15 mouse cellular contexts compared by ENCODE assay signal in genomic region chr11:88443905-88444304, GRCm38 (mm10).
A peak's percentile ranks its signal among the peaks of the same experiment; 100 is the strongest.
DNase-seq lines count a peak whose midpoint lies in the region; ATAC-seq and TF ChIP-seq lines count a peak whose summit lies in the region.
"Had no signal": no experiment of that assay in that cellular context is flagged by ENCODE, and none has a peak within 500 bp of the region (broad histone marks: within the 10 kb centered on the region; RNA-seq: fewer than 3 reads in every experiment).

No protein-coding gene starts in this region.

- 92% methylated on average over 14 of the region's 14 CpGs for WGBS in midbrain, embryonic 10.5 days
- 89% methylated on average over 14 of the region's 14 CpGs for WGBS in midbrain, embryonic 11.5 days
- WGBS in forebrain, postnatal 0 days = 13% methylated on average over 14 of the region's 14 CpGs
- 81% methylated on average over 14 of the region's 14 CpGs for WGBS in midbrain, embryonic 12.5 days
- WGBS in heart, embryonic 11.5 days (ENCODE audit: insufficient replicate concordance) = 91% methylated on average over 14 of the region's 14 CpGs
- 93% methylated on average over 14 of the region's 14 CpGs for WGBS in heart, adult 2 months

- peaks cover 86% of the 10 kb centered on the region for H3K36me3 ChIP-seq in midbrain, embryonic 10.5 days
- H3K36me3 ChIP-seq in midbrain, embryonic 11.5 days (ENCODE audit: control insufficient read depth, insufficient read depth, low read length) = no peaks in the 10 kb centered on the region
- no peaks in the 10 kb centered on the region for H3K36me3 ChIP-seq in forebrain, postnatal 0 days (ENCODE audit: insufficient read depth)
- peaks cover 24% of the 10 kb centered on the region for H3K36me3 ChIP-seq in midbrain, embryonic 12.5 days
- peaks cover 3% of the 10 kb centered on the region; the same call in 1 of the 2 replicates for H3K36me3 ChIP-seq in heart, embryonic 11.5 days (ENCODE audit: control insufficient read depth, insufficient read depth, low read length)
- no peaks in the 10 kb centered on the region for H3K36me3 ChIP-seq in heart, adult 2 months (ENCODE audit: control insufficient read depth, insufficient read depth, low read length)
- H3K36me3 ChIP-seq: intestine, embryonic 15.5 days had no signal

- H3K4me3 ChIP-seq in midbrain, embryonic 10.5 days = no peak overlapping the region
- no peak overlapping the region for H3K4me3 ChIP-seq in midbrain, embryonic 11.5 days (ENCODE audit: low read depth, low read length)
- H3K4me3 ChIP-seq in forebrain, postnatal 0 days (ENCODE audit: low read depth, low read length) = no peak overlapping the region
- no peak overlapping the region for H3K4me3 ChIP-seq in midbrain, embryonic 12.5 days
- no peak overlapping the region for H3K4me3 ChIP-seq in heart, embryonic 11.5 days (ENCODE audit: low read depth, low read length)
- H3K4me3 ChIP-seq in heart, adult 2 months = no peak overlapping the region
- H3K4me3 ChIP-seq: intestine, embryonic 15.5 days had no signal

- DNase-seq in midbrain, embryonic 10.5 days (ENCODE audit: low spot score) = no peak
- DNase-seq in midbrain, embryonic 11.5 days (ENCODE audit: low spot score, missing footprints) = no peak
- DNase-seq in forebrain, postnatal 0 days = no peak
- no peak for DNase-seq in heart, adult 2 months
- DNase-seq in left cerebral cortex, postnatal 36 days (ENCODE audit: low spot score in 2 of 2) = no peak
- DNase-seq: adrenal gland, postnatal 36 days; embryo, embryonic 11 days; heart, adult 18-20 months; heart, postnatal 14 days; layer of hippocampus, adult 9-11 months; lung, adult 2 months had no signal

- no peak overlapping the region for H3K9ac ChIP-seq in midbrain, embryonic 11.5 days (ENCODE audit: low read length)
- H3K9ac ChIP-seq in forebrain, postnatal 0 days = peak overlapping the region; percentile 31
- H3K9ac ChIP-seq in midbrain, embryonic 12.5 days (replicated peaks) = no peak overlapping the region
- no peak overlapping the region for H3K9ac ChIP-seq in heart, embryonic 11.5 days (ENCODE audit: low read depth, low read length)
- H3K9ac ChIP-seq in heart, adult 2 months (ENCODE audit: low read depth, low read length) = no peak overlapping the region
- H3K9ac ChIP-seq: intestine, embryonic 15.5 days had no signal

- intact Hi-C loops in heart, adult 2 months (cut with DNase I) = no loop called here
- intact Hi-C loops in left cerebral cortex, postnatal 36 days (cut with DNase I) = no loop called here

- H3K27ac ChIP-seq in midbrain, embryonic 10.5 days (replicated peaks) = 0 out of 2 replicates have a peak overlapping the region, but pooled peaks have one; percentile 7
- H3K27ac ChIP-seq in midbrain, embryonic 11.5 days (ENCODE audit: low read depth, low read length) = no peak overlapping the region
- H3K27ac ChIP-seq in forebrain, postnatal 0 days (ENCODE audit: low read depth, low read length) = peak overlapping the region; percentile 5; the same call in 1 of the 2 replicates
- H3K27ac ChIP-seq in midbrain, embryonic 12.5 days (replicated peaks) = peak overlapping the region; percentile 50
- H3K27ac ChIP-seq in heart, embryonic 11.5 days (ENCODE audit: low read depth, low read length) = no peak overlapping the region
- no peak overlapping the region for H3K27ac ChIP-seq in heart, adult 2 months
- H3K27ac ChIP-seq: intestine, embryonic 15.5 days had no signal

- no peak for TF ChIP-seq POLR2A in heart, adult 2 months (IDR thresholded peaks at IDR 0.05; ENCODE audit: insufficient read depth, low read depth, low read length)

- no peaks in the 10 kb centered on the region for H3K79me2 ChIP-seq in heart, adult 2 months (replicated peaks; ENCODE audit: control insufficient read depth, insufficient read depth, low read length)

- H3K4me2 ChIP-seq in midbrain, embryonic 11.5 days = no peak overlapping the region
- peak overlapping the region; percentile 42 for H3K4me2 ChIP-seq in forebrain, postnatal 0 days (ENCODE audit: low read depth)
- H3K4me2 ChIP-seq in midbrain, embryonic 12.5 days (replicated peaks) = no peak overlapping the region
- no peak overlapping the region for H3K4me2 ChIP-seq in heart, embryonic 11.5 days
- H3K4me2 ChIP-seq: intestine, embryonic 15.5 days had no signal

- H3K9me3 ChIP-seq in midbrain, embryonic 10.5 days (replicated peaks) = no peaks in the 10 kb centered on the region
- no peaks in the 10 kb centered on the region for H3K9me3 ChIP-seq in midbrain, embryonic 11.5 days (ENCODE audit: control insufficient read depth, low read length)
- no peaks in the 10 kb centered on the region for H3K9me3 ChIP-seq in forebrain, postnatal 0 days (ENCODE audit: low read length)
- H3K9me3 ChIP-seq in midbrain, embryonic 12.5 days = no peaks in the 10 kb centered on the region
- no peaks in the 10 kb centered on the region for H3K9me3 ChIP-seq in heart, embryonic 11.5 days (replicated peaks; ENCODE audit: control insufficient read depth, low read length)
- H3K9me3 ChIP-seq: intestine, embryonic 15.5 days had no signal

- no peaks in the 10 kb centered on the region for H3K27me3 ChIP-seq in midbrain, embryonic 10.5 days (ENCODE audit: low read depth, poor library complexity, severe bottlenecking)
- H3K27me3 ChIP-seq in midbrain, embryonic 11.5 days (ENCODE audit: control insufficient read depth, insufficient read depth, low read length) = no peaks in the 10 kb centered on the region
- no peaks in the 10 kb centered on the region for H3K27me3 ChIP-seq in forebrain, postnatal 0 days (ENCODE audit: insufficient read depth, low read length)
- no peaks in the 10 kb centered on the region for H3K27me3 ChIP-seq in midbrain, embryonic 12.5 days
- no peaks in the 10 kb centered on the region for H3K27me3 ChIP-seq in heart, embryonic 11.5 days (ENCODE audit: control insufficient read depth, insufficient read depth, low read length)
- H3K27me3 ChIP-seq in heart, adult 2 months (ENCODE audit: control insufficient read depth, insufficient read depth, low read length) = no peaks in the 10 kb centered on the region
- H3K27me3 ChIP-seq: intestine, embryonic 15.5 days; Patski had no signal

- TF ChIP-seq CTCF in forebrain, postnatal 0 days (IDR thresholded peaks at IDR 0.05; ENCODE audit: low read depth) = no peak
- no peak for TF ChIP-seq CTCF in heart, adult 2 months (IDR thresholded peaks at IDR 0.05)

- H3K4me1 ChIP-seq in midbrain, embryonic 10.5 days = peaks cover 75% of the 10 kb centered on the region
- peaks cover 20% of the 10 kb centered on the region for H3K4me1 ChIP-seq in midbrain, embryonic 11.5 days (ENCODE audit: control insufficient read depth, insufficient read depth, low read length)
- peaks cover 15% of the 10 kb centered on the region; the same call in 1 of the 2 replicates for H3K4me1 ChIP-seq in forebrain, postnatal 0 days (ENCODE audit: insufficient read depth)
- H3K4me1 ChIP-seq in midbrain, embryonic 12.5 days = peaks cover 86% of the 10 kb centered on the region
- H3K4me1 ChIP-seq in heart, embryonic 11.5 days (ENCODE audit: control insufficient read depth, insufficient read depth, low read length) = peaks cover 51% of the 10 kb centered on the region
- H3K4me1 ChIP-seq in heart, adult 2 months (ENCODE audit: control insufficient read depth, insufficient read depth, low read length) = peaks cover 1% of the 10 kb centered on the region; the same call in 1 of the 2 replicates

- ATAC-seq in midbrain, embryonic 11.5 days (ENCODE audit: low FRiP score) = no peak
- peak; percentile 26; the same call in 1 of the 2 replicates for ATAC-seq in forebrain, postnatal 0 days
- ATAC-seq in midbrain, embryonic 12.5 days (ENCODE audit: low FRiP score, low read depth) = no peak
- no peak for ATAC-seq in heart, embryonic 11.5 days (replicated peaks; ENCODE audit: insufficient number of reproducible peaks, low FRiP score, low TSS enrichment)
- ATAC-seq: intestine, embryonic 15.5 days; Patski had no signal

- TF ChIP-seq EP300 in heart, adult 2 months (IDR thresholded peaks at IDR 0.05; ENCODE audit: insufficient read depth, low read depth, low read length) = no peak

Comparison
In these comparisons a context has a peak if more than half of its experiments do, and no peak if none do; other contexts are left out.
1. H3K27ac ChIP-seq: peak in midbrain, embryonic 10.5 days (single experiment), forebrain, postnatal 0 days (single experiment) and midbrain, embryonic 12.5 days (single experiment); none in midbrain, embryonic 11.5 days (single experiment), heart, embryonic 11.5 days (single experiment) and heart, adult 2 months (single experiment).